Mouse (Mus musculus): ENCODE results near the gene B3gat1.

The B3gat1 gene

DNA sequence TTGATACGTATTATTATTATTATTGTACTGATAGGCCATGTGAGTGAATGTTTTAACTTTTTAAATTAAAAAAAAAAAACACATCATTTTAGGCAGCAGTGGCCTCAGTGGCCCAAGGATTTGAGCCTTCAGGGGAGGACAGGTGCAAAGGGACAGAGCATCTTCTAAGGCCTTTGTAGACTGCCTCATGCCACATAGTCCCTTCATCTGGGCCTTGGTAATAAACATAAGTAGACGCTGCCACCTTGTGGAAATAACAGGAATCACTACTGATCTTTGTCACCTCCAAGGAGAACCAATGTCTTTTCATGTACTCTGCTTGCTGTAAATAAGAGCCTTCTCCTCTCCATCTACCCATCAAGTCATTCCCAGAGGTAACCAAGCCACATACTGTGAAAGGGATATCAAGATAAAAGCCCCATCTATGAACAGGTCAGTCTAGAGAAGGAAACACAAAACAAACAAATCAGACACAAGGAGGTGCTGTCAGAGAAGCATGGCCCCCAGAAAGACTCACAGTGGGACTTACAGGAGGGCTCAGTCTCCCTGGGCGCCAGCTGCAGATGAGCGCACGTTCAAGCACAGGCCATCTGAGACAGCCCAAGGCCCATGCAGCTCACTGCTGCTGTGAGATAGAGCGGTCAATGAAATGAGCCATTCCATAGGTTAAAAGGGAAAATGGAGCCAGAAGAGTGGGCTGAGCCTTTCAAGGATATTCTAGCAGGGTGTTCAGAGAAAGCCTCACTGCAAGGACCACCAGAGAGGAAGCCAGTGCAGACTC, 42.8 kb downstream of the B3gat1 start:
- peak; percentile 40 for DNase-seq (ENCODE audit: low spot score)

DNA sequence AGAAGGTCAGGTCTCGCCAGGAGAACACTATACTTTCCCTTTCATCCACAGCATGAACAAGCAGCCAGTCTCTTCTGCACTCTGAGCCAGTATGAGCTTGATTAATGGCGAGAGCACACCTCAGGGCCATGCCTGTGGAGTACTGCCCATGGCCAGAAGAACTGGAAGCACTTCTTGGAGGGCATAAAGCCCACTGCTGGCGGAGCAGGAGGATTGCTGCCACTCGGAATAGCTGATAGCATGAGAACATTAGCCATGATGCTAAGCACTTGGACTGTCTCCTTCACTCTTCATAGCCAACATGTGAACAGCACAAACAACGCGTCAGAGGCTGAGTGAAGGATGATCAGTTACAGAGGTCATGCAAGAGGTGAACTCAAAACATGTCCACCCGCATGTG, 44.9 kb downstream of the B3gat1 start:
- no peak for DNase-seq (ENCODE audit: low spot score)

DNA sequence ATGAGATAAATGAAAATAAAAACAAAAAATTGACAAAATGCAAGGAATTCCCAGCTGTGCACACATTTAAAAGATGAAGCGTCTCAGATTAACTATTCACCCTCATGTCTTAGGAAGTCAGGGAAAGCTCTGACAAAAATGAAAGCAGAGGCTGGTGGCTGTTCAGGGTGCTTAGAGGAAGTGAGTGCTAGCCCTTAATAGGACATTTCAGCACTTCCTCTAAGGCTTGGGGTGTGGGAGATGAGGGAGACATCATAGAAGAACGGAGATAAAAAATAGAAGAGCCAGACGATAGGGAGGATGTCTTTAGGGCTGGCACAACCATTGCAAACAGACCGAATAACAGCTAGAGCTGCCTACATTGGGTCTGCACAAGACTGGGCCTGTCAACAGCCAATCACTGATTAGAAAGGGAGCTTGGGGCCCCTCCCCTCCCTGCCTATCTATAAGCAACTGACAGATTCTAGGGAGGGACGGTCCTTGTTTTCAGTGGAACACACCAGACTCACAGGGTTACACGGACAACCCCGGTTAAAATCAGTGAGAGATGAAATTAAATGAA, 50.0 kb downstream of the B3gat1 start:
- DNase-seq (ENCODE audit: low spot score): no peak

DNA sequence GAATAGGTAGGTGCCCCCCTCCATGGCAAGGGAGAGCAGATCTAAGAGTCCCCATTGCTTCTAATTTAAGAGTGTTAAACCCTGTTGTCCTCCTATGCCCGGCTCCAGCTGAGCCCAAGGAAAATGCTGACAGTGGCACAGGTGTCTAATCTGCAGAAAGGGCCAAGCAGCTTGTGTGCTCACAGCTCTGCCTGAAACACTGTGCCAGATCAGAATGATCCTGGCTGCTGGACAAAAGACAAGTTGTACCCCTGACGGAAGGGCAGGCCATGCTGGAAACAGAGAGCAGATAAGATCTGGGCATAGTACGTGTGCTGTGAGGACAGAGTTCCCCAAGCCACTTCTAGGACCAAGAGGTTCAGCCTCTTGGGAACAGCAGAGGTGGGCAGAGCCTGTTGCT, 59.3 kb downstream of the B3gat1 start:
- DNase-seq (ENCODE audit: low spot score): no peak

DNA sequence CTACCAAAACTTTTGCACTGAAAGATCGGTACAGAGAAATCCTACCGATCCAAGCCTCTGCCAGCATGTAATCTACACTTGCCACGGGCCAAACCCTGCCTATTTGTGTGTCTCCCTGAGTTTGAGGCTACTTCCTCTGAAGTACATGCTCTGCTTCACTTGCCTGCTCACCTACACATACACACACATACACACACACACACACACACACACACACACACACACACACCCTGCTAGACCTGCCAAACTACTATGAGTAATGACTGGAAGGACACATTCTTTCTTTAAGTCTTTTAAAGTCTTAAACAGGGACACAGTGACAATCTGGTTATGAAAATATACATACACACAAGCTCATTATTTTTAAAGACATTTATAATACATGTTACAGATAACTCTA, 64.7 kb downstream of the B3gat1 start:
- no peak for DNase-seq (ENCODE audit: low spot score)

DNA sequence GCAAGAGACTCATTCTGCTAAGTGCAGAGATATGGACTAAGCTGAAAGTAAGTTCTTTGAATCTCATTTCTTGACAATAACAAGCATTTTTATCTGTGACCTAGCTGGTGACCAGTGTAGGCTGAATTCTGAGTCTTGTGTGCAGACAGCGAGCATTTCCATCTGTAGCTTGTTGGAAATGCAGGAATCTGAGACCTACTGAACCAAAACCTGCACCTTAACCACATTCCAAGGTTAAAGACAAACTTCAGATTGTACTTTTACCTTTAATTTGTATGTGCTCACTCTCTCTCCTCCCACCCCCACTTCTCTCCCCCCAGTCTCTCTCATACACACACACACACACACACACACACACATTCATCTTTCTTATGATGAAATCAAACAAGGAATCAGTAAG, 65.2 kb downstream of the B3gat1 start:
- DNase-seq (ENCODE audit: low spot score): no peak

DNA sequence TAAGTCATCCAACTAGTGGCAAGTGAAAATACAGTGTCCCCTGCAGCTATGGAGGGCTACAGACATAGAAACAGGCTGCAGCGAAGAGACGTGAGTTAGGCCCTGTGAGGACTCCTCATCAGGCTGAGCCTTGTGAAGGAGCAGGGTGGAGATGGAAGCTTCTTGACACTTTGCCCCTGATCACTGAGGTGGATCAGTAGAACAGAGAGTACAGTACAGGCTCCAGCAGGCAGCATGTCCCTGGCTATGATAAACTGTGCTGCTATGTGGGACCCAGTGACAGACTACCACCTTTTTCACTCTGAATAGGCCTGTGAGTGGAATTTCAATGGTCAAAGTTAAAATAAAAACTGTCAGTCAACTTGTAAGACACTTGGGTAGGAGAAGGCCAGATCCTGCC, 66.8 kb downstream of the B3gat1 start:
- no peak for DNase-seq (ENCODE audit: low spot score)

DNA sequence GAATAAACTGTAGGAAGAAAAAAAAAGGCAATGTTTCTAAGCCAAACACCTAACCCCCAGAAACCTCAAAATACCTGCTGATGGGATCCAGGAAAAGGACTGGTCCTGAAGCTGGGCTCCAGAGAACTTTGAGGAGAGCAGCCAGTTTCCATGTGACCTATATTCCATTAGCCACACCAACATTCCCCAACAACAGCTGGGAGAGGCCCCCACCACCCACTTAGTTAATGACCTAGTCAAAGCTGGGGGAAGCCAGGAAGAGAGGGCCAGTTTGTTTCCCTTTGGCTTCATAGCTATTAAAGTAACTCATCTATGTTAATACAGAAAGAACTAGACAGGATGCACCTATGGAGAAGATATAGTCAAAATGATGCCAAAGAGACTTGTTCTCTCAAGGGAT, 70.8 kb downstream of the B3gat1 start:
- no peak for DNase-seq (ENCODE audit: low spot score)

DNA sequence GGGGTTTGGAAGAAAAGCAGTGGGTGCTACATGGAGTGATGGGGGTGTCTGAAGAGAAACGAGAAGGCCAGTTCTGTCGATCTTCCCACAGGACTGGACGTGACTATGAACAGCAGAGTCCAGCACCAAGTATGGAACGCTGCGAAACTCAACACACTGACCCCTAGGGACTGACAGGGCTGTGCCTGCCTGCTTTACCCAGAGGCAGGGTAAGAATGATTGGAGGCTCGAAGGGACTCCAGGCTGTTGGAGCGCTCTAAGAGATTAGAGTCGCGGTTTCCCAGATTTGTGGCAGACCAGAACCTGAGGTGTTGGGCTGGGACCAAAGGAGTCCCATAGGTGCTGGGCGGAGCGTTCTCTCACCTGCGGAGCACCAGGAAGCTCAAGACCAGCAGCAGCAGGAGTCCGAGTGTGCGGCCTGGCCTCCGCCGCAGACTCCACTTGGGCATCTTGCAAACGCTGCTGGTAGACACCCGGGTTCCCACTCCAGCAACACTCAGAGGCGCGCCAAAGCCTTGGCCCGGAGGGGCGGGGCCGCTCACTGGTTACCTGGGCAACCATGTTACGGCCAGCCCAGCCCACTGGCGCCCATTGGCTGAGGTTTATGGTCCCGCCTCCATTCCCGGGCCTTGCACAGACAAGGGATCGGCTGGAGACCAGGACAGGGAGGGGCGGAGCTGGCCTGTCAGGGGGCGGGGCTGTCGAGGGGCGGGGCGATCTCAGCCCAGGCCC, 72.6 kb downstream of the B3gat1 start, which contains the start of gene Glb1l2:
TSS of gene Glb1l2 (minus strand) at position 534 of the 732 bp plus-strand sequence.
- DNase-seq (ENCODE audit: low spot score): no peak

DNA sequence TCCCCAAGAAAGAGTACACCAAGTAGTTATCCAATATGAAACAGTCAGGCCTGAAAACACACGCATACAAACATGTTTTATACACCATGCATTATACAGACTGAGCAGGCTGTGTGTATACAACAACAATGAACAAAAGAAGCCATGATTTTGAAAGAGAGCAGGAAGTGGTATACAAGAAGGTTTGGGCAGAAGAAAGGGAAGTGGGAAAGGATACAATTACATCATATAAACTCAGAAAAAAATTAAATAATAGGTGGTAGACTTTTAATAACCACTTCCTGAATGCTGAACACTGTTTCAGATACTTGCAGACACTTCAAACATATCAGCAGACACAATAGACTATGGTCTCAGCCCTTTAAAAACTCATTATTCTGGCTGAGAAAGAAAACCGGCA, 75.2 kb downstream of the B3gat1 start:
- no peak for DNase-seq (ENCODE audit: low spot score)
